Mouse (Mus musculus) testis, postnatal 14 days (tissue): ENCODE results near the gene Scamp2.
A peak's percentile ranks its signal among the peaks of the same experiment; 100 is the strongest.

Experiments
- DNase-seq: peaks from one replicate; pipeline ENCODE4 v3.0.0; 2021; ENCODE audit warnings: low spot score

The Scamp2 gene

DNA sequence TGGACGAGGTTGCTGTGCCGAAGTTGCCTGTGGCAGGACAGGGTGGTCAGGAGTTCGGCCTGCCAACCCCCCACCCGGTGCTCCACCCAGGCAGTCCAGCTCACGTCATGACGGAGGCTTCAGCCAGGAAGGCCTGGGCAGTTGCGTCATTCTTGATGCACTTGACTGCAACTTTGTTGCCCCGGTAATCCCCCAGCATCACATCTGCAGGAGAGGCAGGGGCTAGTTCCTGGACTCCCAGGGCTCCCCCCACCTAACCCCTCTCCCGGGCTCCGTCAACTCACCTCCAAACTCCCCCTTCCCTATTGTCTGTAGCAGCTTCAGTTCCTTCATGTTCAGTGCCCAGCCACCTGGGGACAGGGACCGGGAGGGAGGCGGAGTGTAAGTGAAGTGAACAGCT is 68.0 kb downstream of the Scamp2 start:
- DNase-seq, result no peak

DNA sequence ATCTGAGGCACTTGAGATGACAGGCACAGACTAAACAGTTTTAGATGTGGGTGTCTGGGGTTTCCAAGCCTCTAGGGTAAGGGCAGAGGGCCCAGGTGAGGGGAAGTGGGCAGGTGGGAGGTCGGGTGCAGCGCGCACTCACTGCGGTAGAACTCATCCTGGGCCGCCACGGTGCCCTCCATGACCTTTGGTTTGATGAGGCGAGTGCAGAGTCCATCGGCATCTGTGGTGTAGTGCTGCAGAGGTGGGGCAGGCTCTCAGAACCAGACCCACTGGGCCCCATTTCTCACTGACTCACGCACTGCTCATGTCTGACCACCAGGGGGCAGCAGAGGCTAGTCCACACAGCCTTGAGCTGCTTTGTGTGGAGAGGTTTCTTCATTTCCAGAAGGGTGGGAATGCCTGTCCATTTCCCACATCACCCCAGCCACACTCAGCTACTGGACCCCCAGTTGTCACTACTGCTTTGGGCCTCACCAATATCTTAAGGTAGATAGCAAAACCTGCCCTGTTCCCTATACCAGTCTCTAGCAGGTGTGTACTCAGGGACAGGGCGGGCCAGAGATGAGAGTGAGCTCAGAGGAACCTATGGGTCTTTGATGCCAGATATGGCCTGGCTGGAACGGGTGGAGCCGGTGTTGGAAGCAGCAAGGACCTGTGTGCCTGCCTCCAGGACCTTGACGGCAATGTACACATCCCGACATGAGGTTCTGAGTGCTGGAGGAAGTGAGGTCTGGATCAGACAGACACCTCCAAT is 68.6 kb downstream of the Scamp2 start:
- DNase-seq, result peak; percentile 49

DNA sequence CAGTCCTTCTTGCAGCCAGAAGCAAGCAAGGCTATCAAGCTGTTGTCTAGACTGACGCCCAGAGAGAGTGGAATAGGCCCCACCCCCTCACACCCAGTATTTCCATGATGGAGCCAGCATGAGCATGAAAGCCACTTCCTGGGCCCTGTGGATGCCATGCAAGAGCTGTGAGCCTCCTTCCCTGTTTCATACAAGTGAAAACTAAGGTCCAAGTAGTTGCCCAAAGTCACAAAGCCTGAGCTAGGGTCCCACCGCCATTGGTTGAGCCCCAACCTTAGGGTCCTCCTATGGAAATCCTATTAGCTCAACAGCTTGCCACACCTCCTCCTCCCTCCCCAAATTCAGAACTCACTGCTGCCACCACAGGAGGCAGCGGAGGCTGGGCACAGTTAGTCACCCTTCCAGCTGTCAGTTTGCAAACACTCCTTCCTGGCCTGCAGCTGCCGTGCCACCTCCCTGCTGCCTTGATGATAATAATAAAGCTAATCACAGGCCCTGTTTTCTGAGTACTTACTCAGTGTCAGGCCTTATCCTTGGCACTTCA is 72.8 kb downstream of the Scamp2 start:
- DNase-seq, result no peak

DNA sequence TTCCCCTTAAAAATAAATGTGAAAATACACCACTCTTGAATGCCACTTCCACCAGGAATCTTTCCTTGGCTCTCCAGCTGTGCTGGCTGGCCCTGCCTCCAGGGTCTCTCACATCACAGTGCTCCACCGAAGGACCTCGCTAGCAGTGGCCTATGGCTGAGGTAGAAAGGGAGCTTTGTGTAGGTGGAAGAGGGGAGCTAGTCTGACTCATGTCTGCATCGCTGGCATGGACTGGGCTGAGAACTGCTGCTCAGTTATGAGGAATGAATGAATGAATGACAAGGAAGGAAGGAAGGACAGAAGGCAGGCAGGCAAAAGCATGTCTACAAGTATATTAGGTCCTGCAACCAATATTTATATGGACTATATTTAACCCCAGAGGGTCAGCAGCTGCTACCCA is 76.5 kb downstream of the Scamp2 start:
- DNase-seq, result no peak

DNA sequence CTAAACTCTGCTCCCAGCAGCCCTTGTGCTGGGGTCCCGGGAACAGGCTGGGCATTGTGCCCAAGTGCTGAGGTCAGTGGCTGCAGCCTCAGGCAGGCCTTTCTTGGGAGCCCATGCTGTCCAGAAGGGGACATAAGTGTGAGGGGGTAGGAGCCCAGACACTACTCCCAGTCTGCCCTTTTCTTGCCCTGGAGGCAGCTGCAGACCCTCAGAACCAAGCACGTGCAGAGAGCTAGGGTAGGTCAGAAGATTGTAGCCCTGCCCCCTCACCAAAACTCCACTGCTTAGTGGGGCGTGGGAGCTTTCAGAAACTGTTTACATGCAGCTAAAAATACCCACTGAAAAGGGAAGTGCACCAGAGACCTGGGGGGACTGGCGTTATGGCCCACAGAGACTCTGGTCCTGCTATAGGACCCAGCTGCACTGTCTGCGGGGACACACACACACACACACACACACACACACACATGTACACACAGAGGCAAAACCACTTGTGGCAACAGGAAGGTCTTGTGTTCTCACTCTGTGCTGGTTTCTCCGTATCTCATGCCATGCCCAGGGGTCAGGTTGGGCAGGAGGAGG is 77.1 kb downstream of the Scamp2 start:
- DNase-seq, result peak; percentile 41
